Mouse (Mus musculus): ENCODE measurements around the gene Ppp1cb. TPM values are rescaled to one million over a fixed set of nuclear protein-coding genes. Genes with fewer than 3 reads are reported as not detected.

The Ppp1cb gene
- 206 and 237 TPM in 2 replicates for polyA plus RNA-seq (2016; fragmentation: Nextera tagmentation; extraction: Ambion mirVana)

GRCm38 (mm10) chr5:32458408-32459143 is at the start of gene Ppp1cb:
TSS of gene Ppp1cb (plus strand) at chr5:32458843.
- WGBS: 2% methylated on average over 54 of the region's 54 CpGs

GRCm38 (mm10) chr5:32409747-32410146 is 48.9 kb upstream of the Ppp1cb start:
- no peak overlapping the region for H3K4me3 ChIP-seq
- no peaks in the 10 kb centered on the region for H3K27me3 ChIP-seq (ENCODE audit: low read depth, poor library complexity, severe bottlenecking)
- no peak overlapping the region for H3K27ac ChIP-seq
- H3K4me1 ChIP-seq: peaks cover 32% of the 10 kb centered on the region
- no peaks in the 10 kb centered on the region for H3K9me3 ChIP-seq (replicated peaks)
- H3K36me3 ChIP-seq: no peaks in the 10 kb centered on the region
- WGBS: 87% methylated on average over 2 of the region's 2 CpGs
- no peak for DNase-seq (ENCODE audit: low spot score)

More at GRCm38 (mm10) chr5:32458408-32459143, at the start of gene Ppp1cb:
- Histone ChIP-seq H3K36me3 (no peaks in the 10 kb centered on the region), H3K9me3 (replicated peaks) (no peaks in the 10 kb centered on the region), H3K27ac (peak within 1 kb of the TSS; percentile 100), H3K27me3 (ENCODE audit: low read depth, poor library complexity, severe bottlenecking) (no peaks in the 10 kb centered on the region), H3K4me1 (peaks cover 8% of the 10 kb centered on the region; the same call in 1 of the 2 replicates), H3K4me3 (peak within 1 kb of the TSS; percentile 98)
- DNase-seq (ENCODE audit: low spot score): peak; percentile 98

DNA sequence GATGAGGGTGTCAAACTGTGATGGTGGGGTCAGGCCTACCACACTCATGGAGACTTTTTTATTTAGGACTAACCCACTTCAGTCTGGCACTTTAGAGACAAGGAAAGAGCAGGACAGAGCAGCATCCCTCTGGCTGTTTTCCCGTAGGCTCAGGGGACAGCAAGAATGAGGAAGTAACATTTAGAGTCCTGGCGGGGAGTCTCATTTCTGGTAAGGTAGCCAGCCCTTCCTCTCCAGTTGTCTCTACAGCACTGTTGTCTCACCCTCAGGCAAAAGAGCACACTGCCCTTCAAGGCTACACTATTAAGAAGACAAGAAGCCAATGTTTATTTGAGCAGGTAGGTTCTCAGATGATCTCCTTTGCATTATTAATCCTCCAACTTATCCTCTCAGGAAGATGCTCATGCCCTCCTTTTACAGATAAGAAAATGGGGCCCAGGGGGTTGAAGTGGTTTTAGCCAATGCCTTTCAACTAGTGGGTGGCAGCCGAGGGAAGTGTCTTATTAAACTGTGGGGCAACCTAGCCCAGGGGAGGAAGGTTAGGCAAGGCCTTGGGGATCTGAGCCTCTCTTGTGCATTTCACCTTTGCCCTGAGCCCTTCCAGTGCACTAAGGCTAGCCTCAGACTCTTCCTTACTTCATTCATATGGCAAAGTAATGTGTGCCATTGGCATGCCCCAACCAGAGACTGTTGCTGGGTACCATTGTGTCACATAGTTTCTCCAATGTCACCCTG is 47.5 kb upstream of the Ppp1cb start:
- WGBS: 77% methylated on average over 3 of the region's 3 CpGs
- H3K27me3 ChIP-seq (ENCODE audit: low read depth, poor library complexity, severe bottlenecking): no peaks in the 10 kb centered on the region
- H3K27ac ChIP-seq: peak overlapping the region; percentile 81; the same call in 1 of the 2 replicates
- no peaks in the 10 kb centered on the region for H3K9me3 ChIP-seq (replicated peaks)
- H3K36me3 ChIP-seq: no peaks in the 10 kb centered on the region
- peaks cover 36% of the 10 kb centered on the region for H3K4me1 ChIP-seq
- DNase-seq (ENCODE audit: low spot score): no peak
- no peak overlapping the region for H3K4me3 ChIP-seq

- 8% methylated on average over 1 of the region's 1 CpGs for WGBS
- DNase-seq (ENCODE audit: low spot score): peak; percentile 62
- Histone ChIP-seq H3K27me3 (ENCODE audit: low read depth, poor library complexity, severe bottlenecking) (no peaks in the 10 kb centered on the region), H3K4me1 (peaks cover 39% of the 10 kb centered on the region), H3K9me3 (replicated peaks) (no peaks in the 10 kb centered on the region), H3K36me3 (no peaks in the 10 kb centered on the region), H3K27ac (peak overlapping the region; percentile 81), H3K4me3 (peak overlapping the region; percentile 15; the same call in 1 of the 2 replicates)
Observed at GRCm38 (mm10) chr5:32412186-32412950, 46.3 kb upstream of the Ppp1cb start.

- Histone ChIP-seq H3K36me3 (no peaks in the 10 kb centered on the region), H3K27me3 (ENCODE audit: low read depth, poor library complexity, severe bottlenecking) (no peaks in the 10 kb centered on the region), H3K4me1 (peaks cover 39% of the 10 kb centered on the region), H3K4me3 (no peak overlapping the region), H3K9me3 (replicated peaks) (no peaks in the 10 kb centered on the region), H3K27ac (peak overlapping the region; percentile 81)
- WGBS: 78% methylated on average over 2 of the region's 2 CpGs
- DNase-seq (ENCODE audit: low spot score): no peak
Observed at GRCm38 (mm10) chr5:32413083-32413482, 45.6 kb upstream of the Ppp1cb start.

DNA sequence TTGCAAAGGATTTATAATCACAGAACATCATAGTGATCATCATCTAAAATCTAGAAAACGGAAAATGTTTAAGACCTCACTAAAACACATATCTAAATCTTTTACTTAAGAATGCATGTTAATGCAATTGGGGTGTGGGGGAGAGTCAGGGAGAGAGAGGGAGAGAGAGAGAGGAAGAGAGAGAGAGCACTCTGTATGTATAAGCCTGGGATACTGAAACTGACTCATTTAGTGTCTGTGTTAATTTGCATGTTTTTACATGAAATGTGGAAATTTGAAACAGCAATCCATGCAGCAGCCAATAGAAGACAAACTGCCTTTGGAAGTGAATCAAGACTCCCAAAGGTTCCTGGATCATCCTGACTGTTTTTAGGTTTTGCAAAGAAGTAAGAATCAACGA is 45.1 kb upstream of the Ppp1cb start:
- Histone ChIP-seq H3K9me3 (replicated peaks) (no peaks in the 10 kb centered on the region), H3K4me1 (peaks cover 39% of the 10 kb centered on the region), H3K4me3 (no peak overlapping the region), H3K27me3 (ENCODE audit: low read depth, poor library complexity, severe bottlenecking) (no peaks in the 10 kb centered on the region), H3K27ac (peak overlapping the region; percentile 81), H3K36me3 (no peaks in the 10 kb centered on the region)
- WGBS: 70% methylated on average over 2 of the region's 2 CpGs
- no peak for DNase-seq (ENCODE audit: low spot score)

DNA sequence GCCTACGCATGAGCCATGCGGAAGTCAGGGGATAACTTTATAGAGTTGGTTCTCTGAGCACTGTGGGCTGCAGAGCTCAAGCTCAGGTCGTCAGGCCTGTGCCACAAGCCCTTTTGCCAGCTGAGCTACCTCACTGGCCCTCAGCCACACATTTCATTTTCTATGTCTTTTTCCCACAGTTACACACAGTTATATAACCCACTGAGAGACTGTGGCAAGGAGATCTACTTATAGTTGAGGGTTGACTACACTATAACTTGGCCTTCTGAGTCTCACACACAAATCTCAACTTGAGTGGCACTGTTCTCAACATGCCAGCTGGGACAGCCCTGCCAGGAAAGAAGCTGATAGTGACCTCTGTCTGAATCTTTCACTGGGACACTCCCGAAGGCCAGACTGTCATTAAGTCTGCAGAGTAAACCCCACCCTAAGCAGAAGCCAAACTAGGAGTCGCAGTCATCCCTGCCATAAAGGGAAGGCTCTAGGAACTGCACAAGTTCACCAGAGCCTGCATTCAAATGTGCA is 44.1 kb upstream of the Ppp1cb start:
- 77% methylated on average over 5 of the region's 5 CpGs for WGBS

DNA sequence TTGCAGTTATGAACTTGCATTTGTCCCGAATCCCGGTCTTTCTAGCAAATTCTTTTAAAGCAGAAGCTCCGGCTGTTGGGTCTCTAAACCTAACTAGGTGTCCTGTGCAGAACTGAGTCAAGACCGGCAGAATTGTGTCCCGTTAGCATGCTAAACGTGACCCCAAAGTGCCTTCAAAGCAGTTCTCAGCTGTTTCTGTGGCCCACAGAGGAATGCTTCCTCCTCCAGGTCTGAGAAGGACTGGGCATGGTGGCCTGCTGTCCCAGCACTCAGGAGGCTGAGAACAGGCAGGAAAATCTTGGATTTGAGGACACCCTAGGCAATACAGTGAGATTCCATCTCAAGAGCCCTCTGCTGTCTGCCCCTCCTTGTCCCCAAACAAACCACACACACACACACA is 43.1 kb upstream of the Ppp1cb start:
- Histone ChIP-seq H3K4me1 (peaks cover 39% of the 10 kb centered on the region), H3K27ac (peak overlapping the region; percentile 50; the same call in 1 of the 2 replicates), H3K27me3 (ENCODE audit: low read depth, poor library complexity, severe bottlenecking) (no peaks in the 10 kb centered on the region), H3K36me3 (no peaks in the 10 kb centered on the region), H3K9me3 (replicated peaks) (no peaks in the 10 kb centered on the region), H3K4me3 (no peak overlapping the region)
- 87% methylated on average over 6 of the region's 6 CpGs for WGBS
- no peak for DNase-seq (ENCODE audit: low spot score)

More for the DNA sequence above, 44.1 kb upstream of the Ppp1cb start:
- Histone ChIP-seq H3K36me3 (no peaks in the 10 kb centered on the region), H3K9me3 (replicated peaks) (no peaks in the 10 kb centered on the region), H3K27ac (peak overlapping the region; percentile 61; the same call in 1 of the 2 replicates), H3K4me3 (no peak overlapping the region), H3K27me3 (ENCODE audit: low read depth, poor library complexity, severe bottlenecking) (no peaks in the 10 kb centered on the region), H3K4me1 (peaks cover 39% of the 10 kb centered on the region)
- DNase-seq (ENCODE audit: low spot score): no peak

- Histone ChIP-seq H3K4me3 (no peak overlapping the region), H3K36me3 (no peaks in the 10 kb centered on the region), H3K4me1 (peaks cover 35% of the 10 kb centered on the region), H3K27ac (no peak overlapping the region), H3K9me3 (replicated peaks) (no peaks in the 10 kb centered on the region), H3K27me3 (ENCODE audit: low read depth, poor library complexity, severe bottlenecking) (no peaks in the 10 kb centered on the region)
- WGBS: 66% methylated on average over 4 of the region's 4 CpGs
- no peak for DNase-seq (ENCODE audit: low spot score)
Observed at GRCm38 (mm10) chr5:32416881-32417280, 41.8 kb upstream of the Ppp1cb start.

DNA sequence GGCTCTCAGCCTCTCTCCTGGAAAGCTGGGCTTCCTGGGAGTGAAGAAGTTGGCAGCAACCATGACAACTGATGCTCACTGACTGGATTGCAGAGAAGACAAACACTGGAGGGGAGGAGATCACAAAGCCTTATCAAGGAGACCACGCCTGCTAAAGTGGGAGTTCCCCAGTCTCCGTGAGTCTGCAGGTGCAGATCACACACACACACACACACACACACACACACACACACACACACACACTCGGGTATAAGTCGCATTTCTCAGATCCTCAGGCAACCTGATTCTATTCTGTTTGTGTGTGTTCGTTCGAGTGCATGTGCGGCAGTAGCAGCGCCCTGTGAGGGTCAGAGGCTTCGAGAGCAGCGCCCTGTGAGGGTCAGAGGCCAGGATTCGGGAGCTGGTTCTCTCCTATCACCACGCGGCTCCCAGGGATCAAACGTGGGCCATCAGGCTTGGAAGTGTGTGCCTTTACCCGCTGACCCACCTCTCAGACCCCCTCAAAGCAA is 36.5 kb upstream of the Ppp1cb start:
- DNase-seq (ENCODE audit: low spot score): no peak
- WGBS: 30% methylated on average over 15 of the region's 15 CpGs
- H3K36me3 ChIP-seq: no peaks in the 10 kb centered on the region
- no peaks in the 10 kb centered on the region for H3K27me3 ChIP-seq (ENCODE audit: low read depth, poor library complexity, severe bottlenecking)
- H3K4me3 ChIP-seq: no peak overlapping the region
- no peak overlapping the region for H3K27ac ChIP-seq
- no peaks in the 10 kb centered on the region for H3K9me3 ChIP-seq (replicated peaks)
- peaks cover 16% of the 10 kb centered on the region for H3K4me1 ChIP-seq

DNA sequence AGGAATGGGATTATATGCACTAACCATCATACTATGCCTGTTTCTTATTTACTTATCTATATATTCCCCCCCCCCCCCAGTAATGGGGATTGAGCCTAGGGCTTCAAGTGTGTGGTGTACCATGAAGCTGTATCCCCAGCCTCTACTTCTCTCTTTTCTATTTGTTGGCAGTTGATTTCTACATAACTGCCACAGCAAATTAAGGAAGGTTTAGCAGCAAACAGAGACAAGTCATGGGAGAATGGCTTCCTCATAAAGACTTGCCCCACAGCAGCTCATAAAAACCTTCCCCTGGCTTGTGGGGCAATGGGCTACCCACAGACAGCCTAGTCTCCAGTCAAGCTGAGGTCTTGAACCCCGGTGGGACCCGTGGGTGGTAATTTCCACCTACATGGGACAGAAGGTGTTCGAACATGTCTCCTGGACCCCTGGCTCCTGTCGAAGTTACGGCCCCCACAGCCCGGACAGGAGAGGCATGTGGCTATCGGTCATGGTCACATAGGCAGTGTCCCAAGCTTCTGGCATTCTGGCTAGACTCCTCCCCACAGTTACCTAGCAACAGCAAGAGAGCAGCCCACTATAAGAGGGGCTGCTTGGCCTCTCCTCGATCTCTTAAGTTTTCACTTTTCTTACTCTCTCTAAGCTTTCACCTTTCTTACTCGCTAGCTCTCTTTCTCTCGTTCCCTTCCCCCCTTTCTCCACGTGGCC is 35.1 kb upstream of the Ppp1cb start:
- H3K4me3 ChIP-seq: no peak overlapping the region
- no peak overlapping the region for H3K27ac ChIP-seq
- no peak for DNase-seq (ENCODE audit: low spot score)
- H3K27me3 ChIP-seq (ENCODE audit: low read depth, poor library complexity, severe bottlenecking): no peaks in the 10 kb centered on the region
- H3K9me3 ChIP-seq (replicated peaks): no peaks in the 10 kb centered on the region
- 71% methylated on average over 11 of the region's 11 CpGs for WGBS
- H3K36me3 ChIP-seq: no peaks in the 10 kb centered on the region
- peaks cover 16% of the 10 kb centered on the region for H3K4me1 ChIP-seq

GRCm38 (mm10) chr5:32424464-32424863 is 34.2 kb upstream of the Ppp1cb start:
- Histone ChIP-seq H3K27me3 (ENCODE audit: low read depth, poor library complexity, severe bottlenecking) (no peaks in the 10 kb centered on the region), H3K4me1 (peaks cover 16% of the 10 kb centered on the region), H3K27ac (no peak overlapping the region), H3K4me3 (no peak overlapping the region), H3K9me3 (replicated peaks) (no peaks in the 10 kb centered on the region), H3K36me3 (no peaks in the 10 kb centered on the region)
- no peak for DNase-seq (ENCODE audit: low spot score)
- WGBS: 91% methylated on average over 8 of the region's 8 CpGs

Data from limb, embryonic 10.5 days (tissue).